Mouse (Mus musculus) megakaryocyte, embryonic 14.5 days (primary cell): ENCODE data around the gene Cchcr1.

Source experiments
- FLI1 ChIP-seq: IDR thresholded peaks from 2 replicates; pipeline ENCODE4 v1.6.1; 2012; ENCODE audit warnings: low read length, inconsistent platforms, mixed read lengths
- GATA1 ChIP-seq: IDR thresholded peaks from 3 replicates; pipeline ENCODE4 v1.6.1; 2012; ENCODE audit warnings: mixed read lengths, low read length, inconsistent platforms, borderline replicate concordance

- TF ChIP-seq FLI1 (no peak), GATA1 (no peak)
These were observed 12.0 kb upstream of the Cchcr1 start for GRCm38 (mm10) chr17:35504628-35505481.
